Mouse (Mus musculus): ENCODE results near the gene Nr3c2.

Nr3c2 gene

GRCm38 (mm10) chr8:77251134-77251533, 351.9 kb downstream of the Nr3c2 start:
- DNase-seq (ENCODE audit: low spot score), result no peak

GRCm38 (mm10) chr8:77254466-77254865, 355.2 kb downstream of the Nr3c2 start:
- no peak for DNase-seq (ENCODE audit: low spot score)

DNA sequence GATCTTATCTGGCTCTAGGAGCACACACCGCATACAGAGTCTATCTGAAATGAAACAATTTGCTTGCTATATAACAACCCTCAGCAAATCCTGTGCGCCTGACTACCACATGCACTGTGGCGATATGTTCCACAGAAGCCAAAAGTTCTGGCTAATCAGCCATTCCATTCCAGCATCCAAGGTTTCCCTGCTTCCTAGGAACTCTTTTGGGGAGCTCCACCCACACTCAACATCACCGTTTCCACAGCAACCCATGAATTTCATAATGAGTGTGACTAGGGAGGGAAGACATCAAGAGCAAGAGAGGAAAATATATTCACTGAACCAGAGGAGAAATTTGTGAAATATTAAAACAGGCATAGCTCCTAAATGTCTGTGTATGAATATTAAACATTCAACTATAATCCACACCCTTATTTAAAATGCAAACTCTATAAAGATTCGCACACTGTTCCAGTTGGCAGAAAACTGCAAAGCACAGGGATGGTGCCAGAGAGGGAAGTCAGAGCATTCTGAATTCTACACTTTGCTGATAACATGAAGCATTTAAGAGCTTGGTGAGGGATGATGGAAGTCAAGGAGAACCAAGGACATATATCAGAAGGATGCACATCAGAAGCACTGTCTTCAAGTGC, 357.3 kb downstream of the Nr3c2 start:
- DNase-seq (ENCODE audit: low spot score), result peak; percentile 68

GRCm38 (mm10) chr8:77257085-77257451, 357.8 kb downstream of the Nr3c2 start:
- DNase-seq (ENCODE audit: low spot score), result no peak

DNA sequence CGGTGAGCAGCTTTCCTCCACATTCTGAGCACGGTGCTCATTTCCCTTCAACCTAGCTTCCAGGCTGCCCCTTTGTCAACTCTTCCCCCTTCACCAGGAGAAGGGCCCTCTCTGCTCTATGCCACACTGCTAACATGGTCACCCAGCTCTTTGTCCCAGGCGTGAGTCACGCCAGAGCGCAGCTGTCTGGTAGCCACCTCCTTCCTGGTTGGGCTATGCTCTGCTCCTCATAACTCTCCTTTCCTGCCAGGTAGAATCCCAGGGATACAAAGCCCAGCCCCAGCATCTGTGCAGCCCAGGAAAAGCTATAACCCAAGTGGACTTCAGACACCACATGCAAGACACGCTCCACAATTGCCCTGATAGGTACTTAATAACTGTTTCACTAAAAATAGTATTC, 362.0 kb downstream of the Nr3c2 start:
- DNase-seq (ENCODE audit: low spot score), result no peak

DNA sequence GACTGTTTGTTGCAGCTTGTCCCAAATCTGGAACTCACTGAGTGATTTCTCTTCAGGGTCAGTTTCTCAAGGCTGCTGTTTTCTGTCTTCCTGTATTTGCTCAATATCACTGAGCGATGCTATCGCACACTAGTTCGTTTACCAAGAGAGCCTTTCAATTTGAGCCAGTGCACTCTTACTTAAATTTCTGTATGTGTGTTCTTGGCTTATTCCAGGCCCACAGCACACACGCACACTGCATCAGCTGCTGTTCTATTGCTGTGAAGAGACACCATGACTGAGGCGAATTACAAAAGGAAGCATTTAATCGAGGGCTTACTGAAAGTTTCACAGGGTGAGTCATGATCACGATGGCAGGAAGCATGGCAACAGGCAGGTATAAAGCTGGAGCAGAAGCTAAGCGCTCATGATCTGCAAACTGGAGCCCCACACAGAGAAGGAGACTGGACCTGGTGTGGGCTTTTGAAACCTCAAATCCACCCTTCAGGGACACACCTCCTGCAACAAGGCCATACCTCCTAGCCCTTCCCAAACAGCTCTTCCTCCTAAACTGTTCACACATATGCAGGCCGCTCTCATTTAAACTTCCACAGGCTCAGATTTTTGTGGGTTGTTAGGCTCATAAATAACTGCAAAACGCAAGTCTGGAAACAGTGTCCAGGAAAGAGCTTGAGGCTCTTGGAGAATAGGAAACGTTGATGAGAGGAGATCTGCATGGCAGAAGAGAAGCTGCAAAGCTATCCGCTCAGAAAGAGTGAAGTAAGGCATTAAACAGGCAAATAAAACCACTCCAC, 363.2 kb downstream of the Nr3c2 start:
- no peak for DNase-seq (ENCODE audit: low spot score)

GRCm38 (mm10) chr8:77267941-77268405, 368.7 kb downstream of the Nr3c2 start:
- DNase-seq (ENCODE audit: low spot score), result no peak

GRCm38 (mm10) chr8:77272136-77272535, 372.9 kb downstream of the Nr3c2 start:
- DNase-seq (ENCODE audit: low spot score), result no peak

GRCm38 (mm10) chr8:77275571-77275970, 376.3 kb downstream of the Nr3c2 start:
- DNase-seq (ENCODE audit: low spot score), result no peak

GRCm38 (mm10) chr8:77276827-77277226, 377.6 kb downstream of the Nr3c2 start:
- DNase-seq (ENCODE audit: low spot score), result no peak

DNA sequence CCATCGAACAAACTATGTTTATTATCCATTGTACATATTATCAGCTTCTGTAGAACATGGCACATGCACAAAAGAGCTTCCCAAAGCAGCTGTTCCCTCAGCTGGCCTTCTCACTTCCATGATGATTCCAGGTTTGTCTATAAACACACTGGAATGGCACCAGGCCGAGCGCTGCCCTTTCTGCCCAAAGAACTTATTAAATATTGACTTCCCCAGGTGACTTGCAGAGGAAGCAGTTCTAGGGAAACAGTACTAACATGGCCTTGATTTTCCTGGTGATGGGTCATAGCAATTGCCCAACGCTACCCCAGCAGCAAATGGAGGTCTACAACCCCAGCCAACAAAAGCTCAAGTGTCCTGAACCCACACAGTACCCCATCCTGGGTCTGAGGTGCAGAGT, 379.0 kb downstream of the Nr3c2 start:
- no peak for DNase-seq (ENCODE audit: low spot score)

- no peak for DNase-seq (ENCODE audit: low spot score)
Observed at GRCm38 (mm10) chr8:77279977-77280376, 380.7 kb downstream of the Nr3c2 start.

DNA sequence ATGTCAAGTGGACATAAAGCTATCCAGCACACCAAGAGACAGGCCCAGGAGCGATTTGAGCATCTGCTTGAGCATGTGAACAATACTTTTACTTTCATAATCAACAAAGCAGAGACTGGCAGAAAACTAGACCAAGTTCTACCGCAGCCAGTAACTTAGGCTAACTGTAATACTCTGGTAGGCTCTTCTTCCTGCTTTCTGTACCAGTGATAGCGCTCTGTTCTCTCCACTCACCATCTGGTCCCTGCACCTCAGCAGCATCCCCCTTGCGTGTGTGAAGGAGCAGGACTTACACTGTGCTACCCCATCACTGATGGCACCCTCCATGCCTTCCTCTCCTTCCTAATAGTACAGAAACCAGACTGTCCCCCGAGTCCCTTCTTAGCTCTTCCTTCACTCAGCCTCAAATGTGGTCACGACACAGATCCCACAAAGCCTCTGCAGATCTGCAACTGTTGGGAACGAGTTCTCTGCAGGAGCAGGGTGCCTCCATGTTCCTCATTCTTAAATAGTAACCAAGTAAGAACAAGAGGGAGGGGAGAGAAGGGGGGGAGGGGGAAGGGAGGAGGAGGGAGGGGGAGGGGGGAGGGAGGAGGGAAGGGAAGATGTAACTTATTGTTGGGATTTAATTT, 383.5 kb downstream of the Nr3c2 start:
- no peak for DNase-seq (ENCODE audit: low spot score)

- no peak for DNase-seq (ENCODE audit: low spot score)
Observed at GRCm38 (mm10) chr8:77284473-77284872, 385.2 kb downstream of the Nr3c2 start.

DNA sequence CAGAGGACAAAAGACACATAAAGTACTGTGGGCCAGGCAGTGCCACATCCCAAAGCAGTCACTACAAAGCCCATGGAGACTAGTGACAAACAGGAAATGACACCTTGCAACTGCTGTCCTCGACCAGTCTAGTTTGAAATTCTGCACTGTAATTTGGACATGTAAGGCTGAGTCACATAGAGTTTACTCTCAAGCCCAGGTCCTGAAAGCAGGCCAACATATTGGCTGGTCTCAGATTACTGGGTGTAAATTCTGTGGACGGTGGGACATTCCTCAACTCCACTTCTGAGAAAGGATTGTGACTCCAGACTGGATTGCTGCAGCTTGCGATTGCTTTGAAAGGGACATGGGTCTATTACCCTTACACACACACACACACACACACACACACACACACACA, 388.8 kb downstream of the Nr3c2 start:
- no peak for DNase-seq (ENCODE audit: low spot score)

GRCm38 (mm10) chr8:77288492-77288891, 389.2 kb downstream of the Nr3c2 start:
- DNase-seq (ENCODE audit: low spot score), result no peak

- DNase-seq (ENCODE audit: low spot score), result no peak
Observed at GRCm38 (mm10) chr8:77292120-77292519, 392.9 kb downstream of the Nr3c2 start.

DNA sequence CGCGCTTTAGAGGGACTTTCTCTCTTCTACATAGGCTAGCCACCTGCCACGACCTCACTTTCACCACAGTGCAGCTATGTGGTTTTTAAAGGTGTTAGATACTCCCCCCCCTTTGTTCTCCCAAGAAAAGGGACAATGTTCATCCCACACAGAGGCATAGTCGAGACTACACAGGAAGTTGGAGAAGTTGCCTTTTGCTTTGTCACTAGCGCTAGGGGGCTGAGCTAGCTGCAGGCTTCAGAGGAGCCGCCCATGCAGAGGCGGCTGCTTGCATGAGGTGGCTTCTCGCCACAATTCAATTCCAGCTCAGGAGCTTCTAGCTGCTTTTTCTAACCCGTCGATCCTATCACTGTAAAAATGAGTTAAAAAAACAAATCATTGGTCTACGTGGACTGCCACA, 393.4 kb downstream of the Nr3c2 start:
- no peak for DNase-seq (ENCODE audit: low spot score)

DNA sequence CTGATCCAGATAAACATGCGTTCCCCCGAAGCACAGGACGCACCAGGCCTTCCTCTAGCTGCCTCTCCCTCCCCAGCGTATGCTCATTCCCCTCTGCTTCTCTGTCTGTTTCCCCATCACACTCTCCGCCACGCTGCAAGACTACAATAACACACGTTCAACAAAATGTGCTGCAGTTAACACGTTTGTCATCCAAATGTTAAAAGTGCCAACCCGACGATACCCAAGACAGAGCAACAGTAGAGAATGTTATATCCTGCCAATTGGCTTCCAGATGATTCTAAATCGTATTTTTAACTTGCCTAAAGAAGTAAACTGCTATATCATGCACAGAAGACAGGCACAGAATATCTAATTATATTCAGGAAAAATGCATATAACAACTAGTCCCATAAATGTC, 395.4 kb downstream of the Nr3c2 start:
- no peak for DNase-seq (ENCODE audit: low spot score)

All from layer of hippocampus, adult 9-10 months (tissue).